Mouse (Mus musculus) R1 (cell line): Measurements from ENCODE around the gene Ppil4.

Experiments used
- DNase-seq: peaks from one replicate; pipeline ENCODE4 v3.0.0-alpha.2; 2018; ENCODE audit warnings: low read depth, low spot score

Ppil4 gene

GRCm38 (mm10) chr10:7861259-7861936 is 68.7 kb downstream of the Ppil4 start:
- no peak for DNase-seq

GRCm38 (mm10) chr10:7861937-7862657 is 69.4 kb downstream of the Ppil4 start:
- no peak for DNase-seq

- DNase-seq = no peak
Observed at GRCm38 (mm10) chr10:7863411-7863810, 70.7 kb downstream of the Ppil4 start.

- DNase-seq = no peak
Observed at GRCm38 (mm10) chr10:7864184-7864583, 71.5 kb downstream of the Ppil4 start.

- DNase-seq = no peak
Observed at GRCm38 (mm10) chr10:7864806-7865205, 72.1 kb downstream of the Ppil4 start.

- no peak for DNase-seq
Observed at GRCm38 (mm10) chr10:7866762-7867665, 74.3 kb downstream of the Ppil4 start.

GRCm38 (mm10) chr10:7867666-7868030 is 75.0 kb downstream of the Ppil4 start:
- no peak for DNase-seq

- peak; percentile 27 for DNase-seq
Observed at GRCm38 (mm10) chr10:7869746-7870145, 77.1 kb downstream of the Ppil4 start.

GRCm38 (mm10) chr10:7870571-7871315 is 78.1 kb downstream of the Ppil4 start:
- DNase-seq = peak; percentile 73

GRCm38 (mm10) chr10:7871381-7872020 is 78.8 kb downstream of the Ppil4 start:
- no peak for DNase-seq
